Mouse (Mus musculus): ENCODE data around the gene 4933411K16Rik.

DNA sequence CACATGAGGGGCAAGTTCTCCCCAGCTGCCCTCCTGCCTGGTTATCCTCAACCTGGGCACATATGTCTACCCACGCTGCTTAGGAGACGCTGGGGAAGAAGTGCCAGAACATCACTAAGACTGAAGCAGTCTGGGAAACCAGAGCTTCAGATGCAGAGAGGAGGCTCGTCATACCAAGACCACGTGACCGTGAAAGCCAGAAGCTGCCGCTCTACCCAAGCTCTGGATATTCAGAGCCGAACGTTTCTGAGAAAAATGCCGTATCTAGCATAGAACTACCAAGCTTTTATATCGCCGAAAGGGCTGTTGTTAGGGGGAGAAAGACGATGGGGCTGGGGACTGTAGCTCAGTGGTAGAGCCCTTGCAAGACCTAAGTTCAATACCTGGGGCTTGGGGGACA lies 13.7 kb upstream of the 4933411K16Rik start:
- TF ChIP-seq POLR2A (IDR thresholded peaks at IDR 0.05; ENCODE audit: low read depth, low read length) (no peak), CTCF (conservative IDR thresholded peaks at IDR 0.05; ENCODE audit: insufficient read depth, insufficient read length, low read depth, low read length) (no peak)

Measured in kidney, adult 2 months (tissue).